Mouse (Mus musculus): ENCODE measurements around the gene Reep6.

DNA sequence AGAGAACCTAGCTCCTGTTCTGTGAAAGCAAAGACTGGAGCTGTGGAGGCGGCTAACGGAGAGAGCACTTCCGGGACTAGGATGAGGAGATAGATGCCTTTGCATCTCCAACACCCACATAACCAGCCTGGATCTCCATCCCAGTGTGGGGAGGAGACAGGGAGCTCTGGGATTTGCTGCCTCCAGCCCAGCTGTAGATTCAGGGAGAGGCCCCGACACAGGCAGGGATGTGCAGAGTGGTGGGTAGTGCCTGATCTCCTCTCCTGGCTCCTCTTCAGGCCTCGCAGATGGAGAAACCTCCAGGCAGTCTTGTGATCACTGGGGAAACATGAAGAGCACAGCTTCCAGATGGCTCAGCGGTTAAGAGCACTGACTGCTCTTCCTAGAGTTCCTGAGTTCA is 43.0 kb downstream of the Reep6 start:
- TF ChIP-seq CTCF (IDR thresholded peaks at IDR 0.05; ENCODE audit: borderline replicate concordance, insufficient read depth, low read length) (no peak), POLR2A (IDR thresholded peaks at IDR 0.05; ENCODE audit: low read depth, low read length) (no peak)

All from embryonic fibroblast, embryonic 13.5 days (primary cell).